Mouse (Mus musculus) ES-E14 (cell line): ENCODE results near the gene Syf2. TPM values are rescaled to one million over a fixed set of nuclear protein-coding genes. Genes with fewer than 3 reads are reported as not detected.

Experiments
- DNase-seq: peaks from one replicate; pipeline ENCODE4 v3.0.0-alpha.2; 2013; ENCODE audit warnings: low read depth, low spot score
- H3K27ac ChIP-seq: 2 replicates; pipeline ENCODE4 v1.5.1; 2012; ENCODE audit warnings: low read depth, mild to moderate bottlenecking, low read length, moderate library complexity, mixed read lengths; ENCODE audit not compliant: poor library complexity, insufficient read depth, severe bottlenecking
- H3K36me3 ChIP-seq: 2 replicates; pipeline ENCODE4 v1.6.1; 2012; ENCODE audit warnings: mild to moderate bottlenecking, low read length, moderate library complexity, mixed read lengths; ENCODE audit not compliant: control insufficient read depth, poor library complexity, insufficient read depth, severe bottlenecking
- H3K4me1 ChIP-seq, 2 experiments: fragments of 150-350 bp in 1 of 2; sonication (generic) in 1 of 2; 2 replicates each; pipeline ENCODE4 v1.6.1; 2012; ENCODE audit warnings: low read length in 2 of 2, mild to moderate bottlenecking in 1 of 2, mixed read lengths in 1 of 2; ENCODE audit not compliant: control insufficient read depth in 2 of 2, insufficient read depth in 2 of 2, poor library complexity in 1 of 2
- H3K4me3 ChIP-seq, 2 experiments: fragments of 150-350 bp in 1 of 2; sonication (generic) in 1 of 2; 2 replicates each; pipeline ENCODE4 v1.5.1; 2012; ENCODE audit warnings: low read length in 2 of 2, low read depth in 1 of 2, mild to moderate bottlenecking in 1 of 2, mixed read lengths in 1 of 2; ENCODE audit not compliant: insufficient read depth in 1 of 2, poor library complexity in 1 of 2, severe bottlenecking in 1 of 2
- H3K9ac ChIP-seq: 2 replicates; pipeline ENCODE4 v1.6.1; 2012; ENCODE audit warnings: low read depth, mild to moderate bottlenecking, low read length, mixed read lengths; ENCODE audit not compliant: poor library complexity, insufficient read depth, severe bottlenecking
- H3K9me3 ChIP-seq: fragments of 150-350 bp; sonication (generic); 2 replicates; pipeline ENCODE4 v1.6.1; 2012; ENCODE audit warnings: low read depth, mild to moderate bottlenecking, low read length; ENCODE audit not compliant: control insufficient read depth, insufficient read depth
- CHD2 ChIP-seq: IDR thresholded peaks from 2 replicates; pipeline ENCODE4 v1.6.1; 2014; ENCODE audit warnings: mild to moderate bottlenecking, low read depth, low read length, inconsistent platforms
- HCFC1 ChIP-seq: IDR thresholded peaks from 2 replicates; pipeline ENCODE4 v1.6.1; 2012; ENCODE audit warnings: low read length, inconsistent platforms, borderline replicate concordance; ENCODE audit not compliant: insufficient read depth
- MAFK ChIP-seq: IDR thresholded peaks from 2 replicates; pipeline ENCODE4 v1.6.1; 2014; ENCODE audit warnings: mild to moderate bottlenecking, low read depth, low read length, inconsistent platforms; ENCODE audit not compliant: insufficient read depth
- ZC3H11A ChIP-seq: IDR thresholded peaks from 2 replicates; pipeline ENCODE4 v1.6.1; 2012; ENCODE audit warnings: low read depth, mild to moderate bottlenecking, inconsistent platforms, low read length, borderline replicate concordance
- ZNF384 ChIP-seq: IDR thresholded peaks from 2 replicates; pipeline ENCODE4 v1.6.1; 2012; ENCODE audit warnings: low read depth, low read length, inconsistent platforms
- in situ Hi-C, 2 experiments: fragments of 600-800 bp; cut with MboI; formaldehyde crosslinking; loops; one replicate each; pipeline ENCODE4 v1.15.1; 2025; ENCODE audit warnings: low sequenced_read_pairs in 2 of 2, inconsistent platforms in 1 of 2; ENCODE audit not compliant: unreplicated experiment in 2 of 2
- total RNA-seq: library from RNA; depleted of rRNA; stranded (reverse); fragments of 300-350 nt; gene quantifications from 2 replicates; pipeline ENCODE4 v1.2.3, GENCODE M21; 2012

Gene Syf2
- total RNA-seq, 1 experiment, result 76.6 TPM

- in situ Hi-C loops, result no loop called here
- no peak overlapping the region for H3K27ac ChIP-seq
- H3K9me3 ChIP-seq, result no peaks in the 10 kb centered on the region
- TF ChIP-seq ZC3H11A, result no peak
- no peak for TF ChIP-seq MAFK
- no peak for TF ChIP-seq CHD2
- TF ChIP-seq HCFC1, result no peak
- TF ChIP-seq ZNF384, result no peak
- H3K9ac ChIP-seq, result peak overlapping the region; percentile 62; the same call in 1 of the 2 replicates
- DNase-seq, result no peak
- H3K4me1 ChIP-seq, result peaks cover 2 to 5% of the 10 kb centered on the region in 2 experiments; a peak in 2 of 4 replicates
- H3K4me3 ChIP-seq, result peak overlapping the region; percentile 52 to 72
- H3K36me3 ChIP-seq, result peaks cover 25% of the 10 kb centered on the region
Observed at GRCm38 (mm10) chr4:134925206-134925605, 5.5 kb upstream of the Syf2 start.

- peaks cover 2% of the 10 kb centered on the region in 2 experiments; a peak in 2 of 4 replicates for H3K4me1 ChIP-seq
- no peak for DNase-seq
- no peak overlapping the region for H3K9ac ChIP-seq
- in situ Hi-C loops, result no loop called here
- H3K4me3 ChIP-seq, result no peak overlapping the region
- H3K36me3 ChIP-seq, result peaks cover 27% of the 10 kb centered on the region
- H3K27ac ChIP-seq, result no peak overlapping the region
- no peak for TF ChIP-seq HCFC1
- no peak for TF ChIP-seq ZNF384
- TF ChIP-seq MAFK, result no peak
- no peak for TF ChIP-seq CHD2
- TF ChIP-seq ZC3H11A, result no peak
- no peaks in the 10 kb centered on the region for H3K9me3 ChIP-seq
Observed at GRCm38 (mm10) chr4:134927815-134928463, 2.8 kb upstream of the Syf2 start.

GRCm38 (mm10) chr4:134928464-134928836 is 2.2 kb upstream of the Syf2 start:
- TF ChIP-seq ZC3H11A (no peak), HCFC1 (no peak), CHD2 (no peak), MAFK (no peak), ZNF384 (no peak)
- Histone ChIP-seq H3K27ac (no peak overlapping the region), H3K9me3 (no peaks in the 10 kb centered on the region), H3K36me3 (peaks cover 29% of the 10 kb centered on the region), H3K9ac (no peak overlapping the region), H3K4me1 (peaks cover 2% of the 10 kb centered on the region in 2 experiments; a peak in 2 of 4 replicates), H3K4me3 (no peak overlapping the region)
- in situ Hi-C loops, result no loop called here
- DNase-seq, result no peak

GRCm38 (mm10) chr4:134929536-134929935 is 1.2 kb upstream of the Syf2 start:
- Histone ChIP-seq H3K4me1 (peaks cover 2% of the 10 kb centered on the region in 2 experiments; a peak in 2 of 4 replicates), H3K27ac (no peak overlapping the region), H3K36me3 (peaks cover 26% of the 10 kb centered on the region), H3K9ac (no peak overlapping the region), H3K9me3 (no peaks in the 10 kb centered on the region), H3K4me3 (no peak overlapping the region)
- DNase-seq, result no peak
- in situ Hi-C loops, result no loop called here
- no peak for TF ChIP-seq HCFC1
- TF ChIP-seq ZC3H11A, result no peak
- TF ChIP-seq CHD2, result no peak
- TF ChIP-seq ZNF384, result no peak
- TF ChIP-seq MAFK, result no peak

GRCm38 (mm10) chr4:134930190-134930589 is 508 bp upstream of the Syf2 start:
- Histone ChIP-seq H3K9ac (no peak overlapping the region), H3K36me3 (peaks cover 27% of the 10 kb centered on the region), H3K9me3 (no peaks in the 10 kb centered on the region), H3K27ac (no peak overlapping the region), H3K4me3 (peak overlapping the region; percentile 41 to 88), H3K4me1 (peaks cover 0 to 2% of the 10 kb centered on the region in 2 experiments; a peak in 2 of 4 replicates)
- in situ Hi-C loops, result no loop called here
- DNase-seq, result no peak
- TF ChIP-seq HCFC1 (no peak), CHD2 (no peak), ZC3H11A (no peak), ZNF384 (no peak), MAFK (no peak)
